Mouse (Mus musculus) midbrain, embryonic 11.5 days (tissue): ENCODE measurements around the gene Ntf5. TPM values are rescaled to one million over a fixed set of nuclear protein-coding genes. Genes with fewer than 3 reads are reported as not detected.

Source experiments
- ATAC-seq: fragments of 200-750 bp; cut with Nextera tagmentation; 2 replicates; pipeline ENCODE4 v1.8.0; 2017; ENCODE audit warnings: moderate TSS enrichment, moderate library complexity; ENCODE audit not compliant: low FRiP score
- DNase-seq: peaks from one replicate; pipeline ENCODE4 v3.0.0; 2015; ENCODE audit warnings: low spot score; ENCODE audit errors: missing footprints
- H3K27ac ChIP-seq: fragments of 300-500 bp; sonication (generic); 2 replicates; pipeline ENCODE4 v1.5.1; 2014; ENCODE audit warnings: low read depth, low read length
- H3K27me3 ChIP-seq: fragments of 300-500 bp; sonication (generic); 2 replicates; pipeline ENCODE4 v1.6.1; 2014; ENCODE audit warnings: mild to moderate bottlenecking, low read length, moderate library complexity, mixed read lengths; ENCODE audit not compliant: control insufficient read depth, insufficient read depth
- H3K36me3 ChIP-seq: fragments of 300-500 bp; sonication (generic); 2 replicates; pipeline ENCODE4 v1.6.1; 2014; ENCODE audit warnings: mild to moderate bottlenecking, low read length, moderate library complexity, mixed read lengths; ENCODE audit not compliant: control insufficient read depth, insufficient read depth
- H3K4me1 ChIP-seq: fragments of 300-500 bp; sonication (generic); 2 replicates; pipeline ENCODE4 v1.6.1; 2014; ENCODE audit warnings: low read length; ENCODE audit not compliant: control insufficient read depth, insufficient read depth
- H3K4me2 ChIP-seq: fragments of 300-500 bp; sonication (generic); 2 replicates; pipeline ENCODE4 v1.6.1; 2014; ENCODE audit warnings: mild to moderate bottlenecking, moderate library complexity
- H3K4me3 ChIP-seq: fragments of 300-500 bp; sonication (generic); 2 replicates; pipeline ENCODE4 v1.5.1; 2014; ENCODE audit warnings: low read depth, low read length
- H3K9ac ChIP-seq: fragments of 300-500 bp; sonication (generic); 2 replicates; pipeline ENCODE4 v1.6.1; 2014; ENCODE audit warnings: low read length
- H3K9me3 ChIP-seq: fragments of 300-500 bp; sonication (generic); 2 replicates; pipeline ENCODE4 v1.6.1; 2016; ENCODE audit warnings: low read length; ENCODE audit not compliant: control insufficient read depth
- WGBS: fragments of 180-500 bp; shearing (Covaris S2); extraction: QIAGEN DNeasy Blood & Tissue Kit; methylation state at CpG from one replicate; pipeline ENCODE4 v1.1.7; 2014; 5-methylcytosine and 5-hydroxymethylcytosine counted together
- polyA plus RNA-seq: library from polyadenylated mRNA; unstranded; fragments of >200 nt; fragmentation: Nextera tagmentation; extraction: Ambion mirVana; gene quantifications from 2 replicates; pipeline ENCODE4 v1.2.1, GENCODE M21; 2014

Ntf5 gene
- polyA plus RNA-seq, 1 experiment from 2014 or later = 0.44 TPM

DNA sequence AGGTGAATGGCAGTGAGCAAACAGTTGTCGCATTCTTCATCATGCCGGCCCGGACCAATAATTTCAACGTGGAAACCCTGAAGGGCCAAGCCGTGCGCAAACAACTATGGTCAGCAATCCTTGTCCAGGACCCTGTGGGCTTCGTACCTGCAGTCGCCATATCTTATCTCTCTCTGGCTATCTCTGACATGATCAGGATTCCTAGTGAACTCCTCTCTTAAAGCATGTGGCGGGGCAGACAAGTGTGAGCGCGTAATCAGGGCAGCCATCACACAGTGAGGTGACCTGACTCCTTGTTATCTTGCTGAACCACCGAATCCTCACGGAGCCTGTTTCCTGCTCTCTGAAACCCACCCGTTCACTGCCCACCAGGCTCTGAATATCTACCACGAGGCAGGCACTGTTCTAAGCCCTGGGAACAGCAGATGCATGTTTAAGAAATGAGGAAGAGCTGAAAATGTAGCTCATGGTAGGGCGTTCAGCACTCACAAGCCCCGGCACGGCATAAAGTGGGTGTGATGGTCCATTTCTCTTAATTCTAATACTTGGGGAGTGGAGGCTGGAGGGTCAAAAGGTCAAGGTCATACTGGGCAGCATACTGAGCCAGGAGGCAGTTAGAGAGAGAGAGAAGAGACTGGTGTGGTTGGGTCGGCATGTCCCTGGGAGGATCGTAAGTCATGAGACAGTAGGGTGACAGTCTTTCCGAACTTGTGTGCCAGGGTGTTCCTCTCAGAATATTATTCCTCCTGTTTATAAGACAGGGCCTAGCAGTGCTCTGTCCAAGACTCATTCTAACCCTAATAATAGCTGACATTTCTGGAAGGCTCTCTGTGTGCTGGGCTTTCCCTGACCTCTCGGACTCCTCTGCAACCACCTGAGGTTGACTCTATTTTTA is 30.3 kb downstream of the Ntf5 start:
- H3K4me3 ChIP-seq = no peak overlapping the region
- H3K4me1 ChIP-seq = no peaks in the 10 kb centered on the region
- H3K27ac ChIP-seq = no peak overlapping the region
- ATAC-seq = no peak
- H3K9me3 ChIP-seq = no peaks in the 10 kb centered on the region
- no peak overlapping the region for H3K9ac ChIP-seq
- no peak overlapping the region for H3K4me2 ChIP-seq
- no peaks in the 10 kb centered on the region for H3K27me3 ChIP-seq
- WGBS = 92% methylated on average over 22 of the region's 22 CpGs
- peaks cover 10% of the 10 kb centered on the region; the same call in 1 of the 2 replicates for H3K36me3 ChIP-seq
- DNase-seq = peak; percentile 41

- H3K4me1 ChIP-seq = no peaks in the 10 kb centered on the region
- H3K9ac ChIP-seq = no peak overlapping the region
- no peak overlapping the region for H3K4me3 ChIP-seq
- no peaks in the 10 kb centered on the region for H3K27me3 ChIP-seq
- H3K36me3 ChIP-seq = peaks cover 10% of the 10 kb centered on the region
- DNase-seq (no peak), ATAC-seq (no peak)
- no peak overlapping the region for H3K27ac ChIP-seq
- H3K4me2 ChIP-seq = no peak overlapping the region
- no peaks in the 10 kb centered on the region for H3K9me3 ChIP-seq
Observed at GRCm38 (mm10) chr7:45446589-45446988, 33.1 kb downstream of the Ntf5 start.

DNA sequence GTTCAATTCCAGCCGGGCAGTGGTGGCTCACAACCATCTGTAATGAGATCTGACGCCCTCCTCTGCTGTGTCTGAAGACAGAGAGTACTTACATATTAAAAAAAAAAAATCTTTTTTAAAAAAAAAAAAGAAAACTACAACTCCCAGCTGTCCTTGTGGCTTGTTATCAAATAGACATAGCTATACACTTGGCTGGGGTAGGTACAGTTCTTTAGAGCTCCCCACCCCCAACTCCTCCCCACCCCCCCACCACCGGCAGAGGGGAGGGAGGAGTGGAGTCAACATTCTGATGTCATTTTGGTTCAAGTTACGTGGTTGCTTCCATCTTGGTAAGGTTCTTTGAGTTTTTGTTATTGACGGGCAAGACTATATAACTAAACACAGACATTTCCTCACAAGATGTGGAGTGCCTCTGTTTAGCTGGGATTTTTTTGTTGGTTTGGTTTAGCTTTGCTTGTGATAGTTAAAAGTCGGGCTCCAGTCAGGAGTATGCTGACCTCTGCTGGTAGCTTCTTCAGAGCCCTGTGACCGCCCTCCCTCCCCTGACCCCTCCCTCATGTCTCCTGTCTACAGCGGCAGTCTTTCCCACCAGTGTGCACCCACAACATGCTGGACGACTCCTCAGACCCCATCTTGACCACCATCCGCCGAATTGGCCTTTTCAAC is 34.0 kb downstream of the Ntf5 start:
- Histone ChIP-seq H3K4me3 (no peak overlapping the region), H3K4me2 (no peak overlapping the region), H3K27ac (no peak overlapping the region), H3K27me3 (no peaks in the 10 kb centered on the region), H3K9ac (no peak overlapping the region), H3K4me1 (no peaks in the 10 kb centered on the region), H3K36me3 (peaks cover 10% of the 10 kb centered on the region), H3K9me3 (no peaks in the 10 kb centered on the region)
- DNase-seq = peak; percentile 85
- ATAC-seq = no peak
- 34% methylated on average over 11 of the region's 11 CpGs for WGBS

DNA sequence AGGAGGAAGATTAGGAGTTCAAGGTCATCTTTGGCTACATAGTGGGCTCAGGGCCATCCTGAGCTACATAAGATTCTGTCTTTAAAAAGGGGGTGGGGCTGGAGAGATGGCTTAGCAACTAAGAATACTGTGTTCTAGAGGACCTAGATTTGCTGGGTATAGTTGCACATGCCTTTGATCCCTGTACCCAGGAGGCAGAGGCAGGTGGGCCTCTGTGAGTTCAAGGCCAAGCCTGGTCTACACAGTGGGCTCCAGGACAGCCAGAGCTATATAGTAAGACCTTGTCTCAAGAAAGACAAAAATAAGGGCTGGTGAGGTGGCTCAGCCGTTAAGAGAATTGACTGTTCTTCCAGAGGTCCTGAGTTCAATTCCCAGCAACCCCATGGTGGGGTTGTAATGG is 36.5 kb downstream of the Ntf5 start:
- H3K4me3 ChIP-seq = no peak overlapping the region
- H3K9ac ChIP-seq = no peak overlapping the region
- no peaks in the 10 kb centered on the region for H3K27me3 ChIP-seq
- H3K4me1 ChIP-seq = no peaks in the 10 kb centered on the region
- 100% methylated on average over 1 of the region's 1 CpGs for WGBS
- ATAC-seq = no peak
- no peak overlapping the region for H3K4me2 ChIP-seq
- no peak overlapping the region for H3K27ac ChIP-seq
- no peaks in the 10 kb centered on the region for H3K9me3 ChIP-seq
- peaks cover 4% of the 10 kb centered on the region for H3K36me3 ChIP-seq
- DNase-seq = peak; percentile 77

DNA sequence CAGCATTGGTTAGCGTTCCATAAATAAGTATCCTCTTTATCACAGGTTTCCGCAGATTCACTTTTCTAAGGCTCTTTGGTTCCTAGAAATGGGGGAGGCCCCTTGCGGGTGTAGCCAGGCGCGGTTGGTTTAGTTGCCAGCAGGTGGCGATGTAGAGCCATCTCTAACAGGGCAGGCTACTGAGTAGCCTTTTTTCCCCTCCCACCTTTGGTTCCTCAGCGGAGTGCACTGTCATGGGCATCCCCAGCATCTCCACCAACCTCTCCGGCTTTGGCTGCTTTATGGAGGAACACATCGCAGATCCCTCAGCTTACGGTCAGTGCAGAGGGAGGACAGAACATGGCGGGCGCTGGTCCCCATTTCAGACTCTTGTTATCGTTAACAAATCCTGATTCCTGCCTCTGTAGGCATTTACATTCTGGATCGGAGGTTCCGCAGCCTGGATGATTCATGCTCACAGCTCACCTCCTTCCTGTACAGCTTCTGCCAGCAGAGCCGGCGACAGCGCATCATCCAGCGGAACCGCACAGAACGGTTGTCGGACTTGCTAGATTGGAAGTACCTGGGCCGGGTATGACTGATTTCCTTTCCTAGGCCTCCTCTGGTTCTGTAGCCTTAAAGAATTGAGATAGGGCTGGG is 38.0 kb downstream of the Ntf5 start:
- no peak overlapping the region for H3K27ac ChIP-seq
- H3K27me3 ChIP-seq = no peaks in the 10 kb centered on the region
- no peaks in the 10 kb centered on the region for H3K9me3 ChIP-seq
- DNase-seq (peak; percentile 98), ATAC-seq (peak; percentile 65)
- peaks cover 4% of the 10 kb centered on the region for H3K36me3 ChIP-seq
- no peak overlapping the region for H3K4me2 ChIP-seq
- no peak overlapping the region for H3K4me3 ChIP-seq
- no peaks in the 10 kb centered on the region for H3K4me1 ChIP-seq
- WGBS = 56% methylated on average over 23 of the region's 23 CpGs
- no peak overlapping the region; the same call in 1 of the 2 replicates for H3K9ac ChIP-seq

DNA sequence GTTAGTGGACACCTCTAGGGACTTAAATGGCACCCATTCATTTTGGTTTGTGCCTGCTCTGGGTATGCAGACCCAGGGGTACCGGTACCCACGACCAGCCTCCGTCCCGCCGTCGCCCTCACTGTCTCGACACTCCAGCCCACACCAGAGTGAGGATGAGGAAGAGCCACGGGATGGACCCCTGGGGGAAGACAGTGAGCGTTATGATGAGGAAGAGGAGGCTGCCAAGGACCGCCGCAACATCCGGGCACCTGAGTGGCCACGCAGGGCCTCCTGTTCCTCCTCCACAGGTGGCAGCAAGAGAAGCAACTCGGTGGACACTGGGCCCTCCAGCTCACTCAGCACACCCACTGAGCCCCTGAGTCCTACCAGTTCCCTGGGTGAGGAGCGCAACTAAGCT is 41.5 kb downstream of the Ntf5 start:
- Histone ChIP-seq H3K27ac (no peak overlapping the region), H3K4me3 (no peak overlapping the region), H3K9ac (no peak overlapping the region), H3K4me2 (no peak overlapping the region), H3K9me3 (no peaks in the 10 kb centered on the region), H3K36me3 (peaks cover 17% of the 10 kb centered on the region), H3K27me3 (no peaks in the 10 kb centered on the region), H3K4me1 (peaks cover 16% of the 10 kb centered on the region)
- 92% methylated on average over 15 of the region's 15 CpGs for WGBS
- DNase-seq = no peak
- ATAC-seq = no peak

DNA sequence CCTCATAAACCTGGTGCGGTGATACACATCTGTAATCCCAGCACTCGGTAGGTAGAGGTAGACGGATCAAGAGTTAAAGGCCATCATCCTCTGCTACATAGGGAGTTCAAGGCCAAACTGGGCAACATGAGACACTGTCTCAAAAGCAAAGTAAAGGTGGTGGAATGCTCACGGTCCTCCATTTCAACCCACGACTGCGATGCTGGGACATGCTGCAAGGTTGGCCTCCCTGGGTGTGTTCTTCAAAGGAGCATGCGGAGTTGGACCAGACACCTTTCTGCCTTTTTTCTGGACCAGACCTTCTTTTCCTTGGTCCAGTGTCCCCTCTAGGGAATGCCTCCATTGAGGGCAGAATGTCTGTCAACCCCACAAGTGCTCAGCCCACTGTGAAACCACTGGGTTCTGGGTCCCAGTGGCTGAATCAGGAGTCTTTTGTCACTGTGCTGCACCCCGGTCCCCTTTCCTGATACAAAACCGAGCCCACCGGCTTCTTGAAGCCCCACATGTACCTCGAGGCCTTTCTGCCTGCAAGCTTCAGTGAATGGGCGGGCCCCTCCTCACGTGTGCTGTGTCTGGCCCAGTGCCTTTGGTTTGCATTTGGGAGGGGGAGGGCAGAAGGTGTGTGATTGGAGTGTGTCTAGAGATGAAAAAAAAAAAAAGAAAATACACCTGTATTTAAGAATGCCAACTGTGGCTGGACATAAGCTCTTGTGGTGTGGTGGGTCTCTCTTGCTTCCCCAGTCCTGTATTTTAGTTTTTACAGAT is 42.6 kb downstream of the Ntf5 start:
- Histone ChIP-seq H3K9me3 (no peaks in the 10 kb centered on the region), H3K27me3 (no peaks in the 10 kb centered on the region), H3K9ac (no peak overlapping the region), H3K36me3 (peaks cover 17% of the 10 kb centered on the region), H3K4me3 (no peak overlapping the region), H3K27ac (peak overlapping the region; percentile 1; the same call in 1 of the 2 replicates), H3K4me1 (peaks cover 23% of the 10 kb centered on the region), H3K4me2 (no peak overlapping the region)
- ATAC-seq (no peak), DNase-seq (no peak)
- WGBS = 83% methylated on average over 13 of the region's 13 CpGs

DNA sequence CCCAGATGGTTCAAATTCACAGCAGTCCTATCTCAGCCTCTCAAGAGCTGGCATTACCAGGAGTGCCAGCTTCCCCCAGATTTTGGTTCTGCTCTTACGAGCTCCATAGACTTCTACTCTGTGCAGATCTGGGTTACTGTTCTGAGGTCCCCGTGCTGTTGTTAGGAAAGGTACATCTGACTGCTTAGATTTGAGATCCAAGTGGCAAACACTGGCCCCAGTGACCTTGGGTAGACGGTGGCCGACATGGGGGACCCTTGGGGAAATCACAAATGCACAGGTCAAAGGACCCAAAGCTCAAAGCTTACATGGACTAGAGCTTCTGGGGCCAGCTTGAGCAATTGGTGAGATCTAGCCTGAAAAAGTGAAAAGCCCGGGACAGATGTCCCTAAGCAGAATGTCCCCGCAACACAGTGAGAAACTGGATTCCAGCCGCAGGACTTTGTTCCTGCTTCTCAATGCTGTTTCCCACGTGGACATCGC is 43.3 kb downstream of the Ntf5 start:
- Histone ChIP-seq H3K27ac (no peak overlapping the region; the same call in 1 of the 2 replicates), H3K4me1 (peaks cover 23% of the 10 kb centered on the region), H3K27me3 (no peaks in the 10 kb centered on the region), H3K9ac (no peak overlapping the region), H3K36me3 (peaks cover 17% of the 10 kb centered on the region), H3K4me3 (peak overlapping the region; percentile 87; the same call in 1 of the 2 replicates), H3K9me3 (no peaks in the 10 kb centered on the region), H3K4me2 (peak overlapping the region; percentile 96; the same call in 1 of the 2 replicates)
- no peak for ATAC-seq
- peak; percentile 90 for DNase-seq
- 57% methylated on average over 9 of the region's 9 CpGs for WGBS
